Mouse (Mus musculus) spleen, adult 2 months (tissue): Measurements from ENCODE around the gene Bcl2l12. TPM values are rescaled to one million over a fixed set of nuclear protein-coding genes. Genes with fewer than 3 reads are reported as not detected.

ENCODE experiments used
- DNase-seq, 2 experiments: peaks; one replicate each; pipeline versions ENCODE4 v3.0.0 to v3.0.0-alpha.2; 2012 to 2021; ENCODE audit warnings: low spot score in 2 of 2, low read depth in 1 of 2
- H3K27ac ChIP-seq: fragments of 200-500 bp; 2 replicates; pipeline ENCODE4 v1.5.1; 2012; ENCODE audit warnings: low read length, inconsistent platforms; ENCODE audit not compliant: insufficient read depth
- H3K27me3 ChIP-seq: fragments of 200-500 bp; 2 replicates; pipeline ENCODE4 v1.6.1; 2012; ENCODE audit warnings: mild to moderate bottlenecking, moderate library complexity, low read length, inconsistent platforms; ENCODE audit not compliant: control insufficient read depth, insufficient read depth
- H3K36me3 ChIP-seq: fragments of 200-500 bp; 2 replicates; pipeline ENCODE4 v1.6.1; 2012; ENCODE audit warnings: mild to moderate bottlenecking, low read length, inconsistent platforms; ENCODE audit not compliant: control insufficient read depth, insufficient read depth
- H3K4me1 ChIP-seq: fragments of 200-500 bp; 2 replicates; pipeline ENCODE4 v1.6.1; 2011; ENCODE audit warnings: inconsistent platforms; ENCODE audit not compliant: control insufficient read depth, insufficient read depth, insufficient read length
- H3K4me3 ChIP-seq: fragments of 200-500 bp; 2 replicates; pipeline ENCODE4 v1.5.1; 2011; ENCODE audit warnings: mild to moderate bottlenecking, inconsistent platforms; ENCODE audit not compliant: insufficient read depth, insufficient read length; ENCODE audit errors: extremely low read depth
- CTCF ChIP-seq: fragments of 200-500 bp; IDR thresholded peaks from 2 replicates; pipeline ENCODE4 v1.5.1; 2011; ENCODE audit warnings: mild to moderate bottlenecking, inconsistent platforms; ENCODE audit not compliant: insufficient read depth, insufficient read length, insufficient replicate concordance; ENCODE audit errors: extremely low read depth
- POLR2A ChIP-seq: fragments of 200-500 bp; IDR thresholded peaks from 2 replicates; pipeline ENCODE4 v1.6.1; 2011; ENCODE audit warnings: low read depth, low read length, inconsistent platforms
- WGBS: fragments of 180-500 bp; shearing (Covaris S2); methylation state at CpG from one replicate; pipeline ENCODE4 v1.1.7; 2018; 5-methylcytosine and 5-hydroxymethylcytosine counted together
- polyA plus RNA-seq: library from polyadenylated mRNA; depleted of rRNA; stranded (reverse); fragments of >200 nt; gene quantifications from 2 replicates; pipeline ENCODE4 v1.2.3, GENCODE M21; 2012

Gene Bcl2l12
- polyA plus RNA-seq, 1 experiment = 33.2 TPM

DNA sequence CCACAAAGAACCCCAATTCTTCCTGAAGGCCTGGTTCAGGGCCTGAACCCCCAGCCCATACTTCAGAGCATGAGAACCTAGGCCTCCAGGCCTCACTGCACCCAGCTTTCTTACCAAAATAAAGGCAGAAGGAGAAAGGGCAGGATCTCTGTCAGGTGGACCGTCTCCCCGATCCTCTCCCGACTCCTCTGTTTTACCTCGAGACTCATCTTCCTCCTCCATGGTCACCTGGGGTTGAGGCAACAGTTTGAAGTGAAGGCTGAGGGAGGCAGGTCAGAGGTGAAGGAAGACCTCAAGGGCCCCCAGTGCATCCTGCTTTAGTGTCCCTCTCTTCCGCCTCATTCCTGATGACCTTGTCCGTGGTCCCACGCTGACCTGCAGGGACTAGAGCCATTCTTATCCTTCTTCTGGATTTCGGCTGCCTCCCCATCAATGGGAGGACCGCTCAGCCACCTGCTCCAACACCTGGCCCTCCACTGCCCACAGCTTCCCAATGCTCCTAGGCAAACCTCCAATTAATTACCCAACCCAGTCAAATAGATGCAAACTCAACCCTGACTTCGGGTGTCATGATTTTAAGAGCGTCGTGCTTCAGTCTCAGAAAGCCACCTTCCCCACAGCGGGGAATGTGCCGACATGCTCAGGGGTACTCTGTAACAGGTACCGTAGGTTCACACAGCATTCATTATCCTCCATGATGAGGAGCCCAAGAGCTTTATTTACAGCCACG is 15.0 kb upstream of the Bcl2l12 start:
- no peak overlapping the region for H3K4me3 ChIP-seq
- DNase-seq = no peak
- TF ChIP-seq POLR2A = no peak
- TF ChIP-seq CTCF = no peak
- H3K27ac ChIP-seq = no peak overlapping the region
- peaks cover 11% of the 10 kb centered on the region for H3K36me3 ChIP-seq
- 95% methylated on average over 16 of the region's 16 CpGs for WGBS
- H3K27me3 ChIP-seq = no peaks in the 10 kb centered on the region
- peaks cover 6% of the 10 kb centered on the region; the same call in 1 of the 2 replicates for H3K4me1 ChIP-seq

- no peak overlapping the region for H3K27ac ChIP-seq
- no peak for DNase-seq
- peaks cover 2% of the 10 kb centered on the region; the same call in 1 of the 2 replicates for H3K4me1 ChIP-seq
- WGBS = 90% methylated on average over 4 of the region's 4 CpGs
- H3K36me3 ChIP-seq = peaks cover 18% of the 10 kb centered on the region
- no peak for TF ChIP-seq POLR2A
- no peak for TF ChIP-seq CTCF
- no peaks in the 10 kb centered on the region for H3K27me3 ChIP-seq
- H3K4me3 ChIP-seq = no peak overlapping the region
Observed at GRCm38 (mm10) chr7:45012824-45013223, 14.3 kb upstream of the Bcl2l12 start.

- TF ChIP-seq CTCF = no peak
- no peak for TF ChIP-seq POLR2A
- 96% methylated on average over 6 of the region's 6 CpGs for WGBS
- no peak overlapping the region for H3K4me3 ChIP-seq
- H3K4me1 ChIP-seq = peaks cover 2% of the 10 kb centered on the region; the same call in 1 of the 2 replicates
- H3K36me3 ChIP-seq = peaks cover 26% of the 10 kb centered on the region
- DNase-seq = no peak
- H3K27me3 ChIP-seq = no peaks in the 10 kb centered on the region
- no peak overlapping the region for H3K27ac ChIP-seq
Observed at GRCm38 (mm10) chr7:45012011-45012410, 13.5 kb upstream of the Bcl2l12 start.

- peaks cover 49% of the 10 kb centered on the region for H3K36me3 ChIP-seq
- no peak for DNase-seq
- H3K27ac ChIP-seq = no peak overlapping the region
- no peak for TF ChIP-seq CTCF
- no peak for TF ChIP-seq POLR2A
- H3K4me3 ChIP-seq = no peak overlapping the region
- no peaks in the 10 kb centered on the region for H3K4me1 ChIP-seq
- no peaks in the 10 kb centered on the region for H3K27me3 ChIP-seq
- WGBS = 94% methylated on average over 19 of the region's 19 CpGs
Observed at GRCm38 (mm10) chr7:45008411-45008810, 9.9 kb upstream of the Bcl2l12 start.

GRCm38 (mm10) chr7:45007846-45008245 is 9.3 kb upstream of the Bcl2l12 start:
- Histone ChIP-seq H3K27me3 (no peaks in the 10 kb centered on the region), H3K27ac (no peak overlapping the region), H3K4me3 (no peak overlapping the region), H3K4me1 (no peaks in the 10 kb centered on the region), H3K36me3 (peaks cover 53% of the 10 kb centered on the region)
- no peak for TF ChIP-seq CTCF
- no peak for TF ChIP-seq POLR2A
- no peak for DNase-seq
- 96% methylated on average over 30 of the region's 30 CpGs for WGBS

- no peaks in the 10 kb centered on the region for H3K4me1 ChIP-seq
- H3K36me3 ChIP-seq = peaks cover 57% of the 10 kb centered on the region
- no peak overlapping the region for H3K4me3 ChIP-seq
- no peak for TF ChIP-seq POLR2A
- TF ChIP-seq CTCF = no peak
- 97% methylated on average over 29 of the region's 29 CpGs for WGBS
- H3K27me3 ChIP-seq = no peaks in the 10 kb centered on the region
- DNase-seq = no peak
- no peak overlapping the region for H3K27ac ChIP-seq
Observed at GRCm38 (mm10) chr7:45007141-45007540, 8.6 kb upstream of the Bcl2l12 start.

DNA sequence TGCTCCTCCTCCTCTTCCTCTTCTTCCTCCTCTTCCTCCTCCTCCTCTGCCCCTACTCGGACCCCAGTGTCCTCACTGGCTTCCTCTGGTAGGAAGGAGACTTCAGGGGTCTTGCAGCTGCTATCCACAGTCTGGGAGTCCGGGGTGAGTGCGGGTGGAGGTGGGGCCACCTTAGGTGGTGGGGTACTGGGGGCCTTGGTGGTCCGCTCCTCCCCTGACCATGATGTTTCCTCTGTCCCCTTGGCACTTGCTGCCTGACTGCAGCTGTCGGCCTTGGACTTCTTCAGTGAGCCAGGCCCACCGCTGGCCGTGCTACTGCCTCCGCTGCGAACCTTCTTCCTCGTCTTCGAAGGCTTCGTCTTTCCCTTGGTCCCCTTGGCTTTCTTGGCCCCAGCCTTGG is 8.0 kb upstream of the Bcl2l12 start:
- H3K36me3 ChIP-seq = peaks cover 57% of the 10 kb centered on the region
- H3K4me3 ChIP-seq = no peak overlapping the region
- H3K27ac ChIP-seq = no peak overlapping the region
- no peak for TF ChIP-seq POLR2A
- no peak for TF ChIP-seq CTCF
- 90% methylated on average over 12 of the region's 12 CpGs for WGBS
- no peaks in the 10 kb centered on the region for H3K4me1 ChIP-seq
- no peaks in the 10 kb centered on the region for H3K27me3 ChIP-seq
- DNase-seq = no peak
